Comparison of ENCODE assay signal across 12 mouse cellular contexts in the genomic region with DNA sequence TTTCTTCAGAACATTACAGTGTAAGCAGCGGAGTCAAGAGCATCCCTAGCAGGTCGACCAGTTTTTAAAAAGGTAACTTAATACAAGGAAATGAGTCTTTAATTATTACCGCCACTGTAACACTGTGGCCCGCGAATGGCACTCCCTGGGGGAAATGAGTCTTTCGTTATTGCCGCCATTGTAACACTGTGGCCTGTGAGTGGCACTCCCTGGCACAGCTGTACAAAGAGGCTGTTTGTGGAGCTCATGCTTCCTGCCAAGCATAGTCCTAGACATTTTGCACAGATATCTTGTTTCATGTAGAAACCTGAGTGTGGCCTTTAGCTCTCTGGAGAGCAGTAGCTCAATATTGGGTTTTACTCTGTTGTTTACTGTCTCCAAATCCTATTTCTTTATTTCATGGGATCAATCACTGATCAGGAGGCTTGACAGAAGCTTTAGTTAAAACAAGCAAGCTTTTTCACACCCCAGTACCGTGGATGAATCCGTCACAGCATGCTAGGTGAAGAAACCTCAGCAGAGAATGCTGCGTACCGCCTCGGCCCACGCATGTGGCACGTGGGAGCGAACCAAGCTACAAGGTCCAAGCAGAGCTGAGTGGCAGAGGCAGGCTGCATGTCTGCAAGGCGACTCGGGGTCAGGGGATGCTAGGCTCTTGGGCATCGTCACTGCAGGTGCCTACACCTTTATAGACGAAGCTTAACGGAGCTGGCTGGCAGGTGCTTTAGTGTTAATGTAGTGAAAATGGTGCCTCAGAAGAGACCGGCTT. TPM values are rescaled to one million over a fixed set of nuclear protein-coding genes. Genes with fewer than 3 reads are reported as not detected.
A peak's percentile ranks its signal among the peaks of the same experiment; 100 is the strongest.
DNase-seq lines count a peak whose midpoint lies in the region; ATAC-seq and TF ChIP-seq lines count a peak whose summit lies in the region.
"Had no signal": no experiment of that assay in that cellular context is flagged by ENCODE, and none has a peak within 500 bp of the region (broad histone marks: within the 10 kb centered on the region; RNA-seq: fewer than 3 reads in every experiment).

No protein-coding gene starts in this region.

- DNase-seq in embryo, embryonic 10.5 days (ENCODE audit: low spot score) = peak; percentile 30
- DNase-seq in embryo, embryonic 9.5 days (ENCODE audit: extremely low spot score) = no peak
- no peak for DNase-seq in layer of hippocampus, adult 2 months (ENCODE audit: low spot score in 2 of 2)
- no peak for DNase-seq in layer of hippocampus, adult 8-10 months (ENCODE audit: low spot score in 2 of 2)
- DNase-seq in brain, embryonic 14.5 days (ENCODE audit: low read depth) = peak; percentile 68
- DNase-seq in limb, embryonic 10.5 days (ENCODE audit: low spot score) = no peak
- no peak for DNase-seq in layer of hippocampus, postnatal 14 days (ENCODE audit: low spot score in 2 of 2)
- DNase-seq: right cerebral cortex, adult 18-20 months had no signal

- H3K27me3 ChIP-seq in limb, embryonic 10.5 days (ENCODE audit: low read depth, poor library complexity, severe bottlenecking) = no peaks in the 10 kb centered on the region
- no peaks in the 10 kb centered on the region for H3K27me3 ChIP-seq in forebrain, embryonic 15.5 days
- H3K27me3 ChIP-seq: heart, embryonic 13.5 days; stomach, embryonic 15.5 days had no signal

- H3K4me1 ChIP-seq in limb, embryonic 10.5 days = peaks cover 29% of the 10 kb centered on the region
- H3K4me1 ChIP-seq in forebrain, embryonic 15.5 days = 0 out of 2 replicates have a peak, but pooled peaks cover 2% of the 10 kb centered on the region

- peak overlapping the region; percentile 87 for H3K27ac ChIP-seq in layer of hippocampus, adult 2 months
- H3K27ac ChIP-seq in limb, embryonic 10.5 days = peak overlapping the region; percentile 69; the same call in 1 of the 2 replicates
- H3K27ac ChIP-seq in forebrain, embryonic 15.5 days (replicated peaks) = no peak overlapping the region
- H3K27ac ChIP-seq: heart, embryonic 13.5 days had no signal

- no peak overlapping the region for H3K4me2 ChIP-seq in forebrain, embryonic 15.5 days (replicated peaks)
- H3K4me2 ChIP-seq: heart, embryonic 13.5 days; stomach, embryonic 15.5 days had no signal

- TF ChIP-seq POLR2A in brain, embryonic 14.5 days (IDR thresholded peaks at IDR 0.05; ENCODE audit: borderline replicate concordance, extremely low read depth, insufficient read depth, insufficient read length, poor library complexity, severe bottlenecking) = no peak

- H3K9me3 ChIP-seq in limb, embryonic 10.5 days (replicated peaks) = no peaks in the 10 kb centered on the region
- no peaks in the 10 kb centered on the region for H3K9me3 ChIP-seq in forebrain, embryonic 15.5 days
- H3K9me3 ChIP-seq: heart, embryonic 13.5 days; stomach, embryonic 15.5 days had no signal

- no peak overlapping the region for H3K4me3 ChIP-seq in layer of hippocampus, adult 2 months
- H3K4me3 ChIP-seq in limb, embryonic 10.5 days = no peak overlapping the region
- H3K4me3 ChIP-seq in forebrain, embryonic 15.5 days = no peak overlapping the region
- H3K4me3 ChIP-seq: heart, embryonic 13.5 days; stomach, embryonic 15.5 days had no signal

- 90% methylated on average over 21 of the region's 21 CpGs for WGBS in limb, embryonic 10.5 days
- 72% methylated on average over 21 of the region's 21 CpGs for WGBS in forebrain, embryonic 15.5 days

- no peak for TF ChIP-seq CTCF in layer of hippocampus, adult 2 months (conservative IDR thresholded peaks at IDR 0.05)
- TF ChIP-seq CTCF in brain, embryonic 14.5 days (IDR thresholded peaks at IDR 0.05; ENCODE audit: borderline replicate concordance, extremely low read depth, insufficient read depth, insufficient read length) = no peak

- H3K36me3 ChIP-seq in limb, embryonic 10.5 days = peaks cover 26% of the 10 kb centered on the region
- no peaks in the 10 kb centered on the region for H3K36me3 ChIP-seq in forebrain, embryonic 15.5 days
- H3K36me3 ChIP-seq: stomach, embryonic 15.5 days had no signal

- no peak for ATAC-seq in forebrain, embryonic 15.5 days (replicated peaks)
- ATAC-seq: inflammation-experienced regulatory T-cells, adult 6 months had no signal

- no peak overlapping the region for H3K9ac ChIP-seq in forebrain, embryonic 15.5 days (replicated peaks)
- H3K9ac ChIP-seq: heart, embryonic 13.5 days; stomach, embryonic 15.5 days had no signal

RNA-seq across cellular contexts. Expression of a gene that starts 17.5 kb away (rescaled TPM):
- 10 to 100 TPM; 69.8 to 70.9 TPM for total RNA-seq in layer of hippocampus, adult 2 months (2021)
- total RNA-seq in layer of hippocampus, adult 8-10 months (2022) = 10 to 100 TPM; 63.6 to 68.3 (median 66.9) TPM
- 82.4 and 89.7 TPM in 2 replicates for polyA plus RNA-seq in brain, embryonic 14.5 days (2012; rRNA removed)
- polyA plus RNA-seq in limb, embryonic 10.5 days (2016; fragmentation: Nextera tagmentation; extraction: Ambion mirVana) = 46.7 and 49.5 TPM in 2 replicates
- polyA plus RNA-seq in forebrain, embryonic 15.5 days (2015; fragmentation: Nextera tagmentation; extraction: Ambion mirVana) = 64.8 and 73.0 TPM in 2 replicates
- total RNA-seq in layer of hippocampus, postnatal 14 days (2021) = 10 to 100 TPM; 70.2 to 75.5 TPM

Comparison
In these comparisons a context has a peak if more than half of its experiments do, and no peak if none do; other contexts are left out.
1. DNase-seq: peak in embryo, embryonic 10.5 days (single experiment) and brain, embryonic 14.5 days (single experiment); none in embryo, embryonic 9.5 days (single experiment), layer of hippocampus, adult 2 months (0 of 2), layer of hippocampus, adult 8-10 months (0 of 2), limb, embryonic 10.5 days (single experiment) and layer of hippocampus, postnatal 14 days (0 of 2).